Mouse (Mus musculus): ENCODE measurements around the gene Atp6v1g3.

The Atp6v1g3 gene

GRCm38 (mm10) chr1:138289455-138290425 is 16.2 kb downstream of the Atp6v1g3 start:
- no peak for DNase-seq (ENCODE audit: extremely low spot score, low spot score)

- DNase-seq (ENCODE audit: extremely low spot score, low spot score): no peak
Measured at GRCm38 (mm10) chr1:138291463-138291862, 17.9 kb downstream of the Atp6v1g3 start.

GRCm38 (mm10) chr1:138294487-138294886 is 20.9 kb downstream of the Atp6v1g3 start:
- DNase-seq (ENCODE audit: extremely low spot score, low spot score): no peak

GRCm38 (mm10) chr1:138298156-138298555 is 24.6 kb downstream of the Atp6v1g3 start:
- DNase-seq (ENCODE audit: extremely low spot score, low spot score): no peak

- no peak for DNase-seq (ENCODE audit: extremely low spot score, low spot score)
Measured at GRCm38 (mm10) chr1:138299576-138299975, 26.0 kb downstream of the Atp6v1g3 start.

GRCm38 (mm10) chr1:138301920-138302319 is 28.4 kb downstream of the Atp6v1g3 start:
- DNase-seq (ENCODE audit: extremely low spot score, low spot score): no peak

- DNase-seq (ENCODE audit: extremely low spot score, low spot score): no peak
Measured at GRCm38 (mm10) chr1:138302756-138303155, 29.2 kb downstream of the Atp6v1g3 start.

GRCm38 (mm10) chr1:138303296-138303695 is 29.8 kb downstream of the Atp6v1g3 start:
- no peak for DNase-seq (ENCODE audit: extremely low spot score, low spot score)

- DNase-seq (ENCODE audit: extremely low spot score, low spot score): no peak
Measured at GRCm38 (mm10) chr1:138304141-138304915, 30.8 kb downstream of the Atp6v1g3 start.

GRCm38 (mm10) chr1:138322657-138323056 is 49.1 kb downstream of the Atp6v1g3 start:
- no peak for DNase-seq (ENCODE audit: extremely low spot score, low spot score)

- DNase-seq (ENCODE audit: extremely low spot score, low spot score): no peak
Measured at GRCm38 (mm10) chr1:138323076-138323630, 49.6 kb downstream of the Atp6v1g3 start.

GRCm38 (mm10) chr1:138326091-138326490 is 52.6 kb downstream of the Atp6v1g3 start:
- DNase-seq (ENCODE audit: extremely low spot score, low spot score): no peak

GRCm38 (mm10) chr1:138326566-138326965 is 53.0 kb downstream of the Atp6v1g3 start:
- no peak for DNase-seq (ENCODE audit: extremely low spot score, low spot score)

- no peak for DNase-seq (ENCODE audit: extremely low spot score, low spot score)
Measured at GRCm38 (mm10) chr1:138327466-138328245, 54.1 kb downstream of the Atp6v1g3 start.

- DNase-seq (ENCODE audit: extremely low spot score, low spot score): no peak
Measured at GRCm38 (mm10) chr1:138328320-138328719, 54.8 kb downstream of the Atp6v1g3 start.

GRCm38 (mm10) chr1:138330556-138330955 is 57.0 kb downstream of the Atp6v1g3 start:
- no peak for DNase-seq (ENCODE audit: extremely low spot score, low spot score)

GRCm38 (mm10) chr1:138331596-138331995 is 58.1 kb downstream of the Atp6v1g3 start:
- DNase-seq (ENCODE audit: extremely low spot score, low spot score): no peak

GRCm38 (mm10) chr1:138334701-138335100 is 61.2 kb downstream of the Atp6v1g3 start:
- DNase-seq (ENCODE audit: extremely low spot score, low spot score): no peak

- no peak for DNase-seq (ENCODE audit: extremely low spot score, low spot score)
Measured at GRCm38 (mm10) chr1:138337417-138337816, 63.9 kb downstream of the Atp6v1g3 start.
